Mouse (Mus musculus) spleen, postnatal 14 days (tissue): ENCODE measurements around the gene Slc41a3.
A peak's percentile ranks its signal among the peaks of the same experiment; 100 is the strongest.

Source experiments
- DNase-seq, 2 experiments: peaks; one replicate each; pipeline ENCODE4 v3.0.0; 2021 to 2022; ENCODE audit warnings: low spot score in 2 of 2

Gene Slc41a3

GRCm38 (mm10) chr6:90604533-90605297, at the start of gene Slc41a3:
Slc41a3 (plus strand) TSS chr6:90604725.
- DNase-seq = peak; percentile 78 to 84

- no peak for DNase-seq
These were observed 47.9 kb upstream of the Slc41a3 start for GRCm38 (mm10) chr6:90556534-90557058.

GRCm38 (mm10) chr6:90557077-90557476, 47.4 kb upstream of the Slc41a3 start:
- DNase-seq = no peak

- no peak for DNase-seq
These were observed 46.5 kb upstream of the Slc41a3 start for GRCm38 (mm10) chr6:90557829-90558693.

GRCm38 (mm10) chr6:90560390-90561058, 44.0 kb upstream of the Slc41a3 start:
- DNase-seq = no peak

- no peak for DNase-seq
These were observed 43.2 kb upstream of the Slc41a3 start for GRCm38 (mm10) chr6:90561234-90561781.

- DNase-seq = no peak
These were observed 40.3 kb upstream of the Slc41a3 start for GRCm38 (mm10) chr6:90564240-90564639.

- no peak for DNase-seq
These were observed 38.9 kb upstream of the Slc41a3 start for GRCm38 (mm10) chr6:90565357-90566215.

- no peak for DNase-seq
These were observed 37.0 kb upstream of the Slc41a3 start for GRCm38 (mm10) chr6:90567486-90567885.

GRCm38 (mm10) chr6:90567928-90568327, 36.6 kb upstream of the Slc41a3 start:
- no peak for DNase-seq

GRCm38 (mm10) chr6:90568721-90569120, 35.8 kb upstream of the Slc41a3 start:
- DNase-seq = no peak

GRCm38 (mm10) chr6:90569736-90570383, 34.7 kb upstream of the Slc41a3 start:
- no peak for DNase-seq

- DNase-seq = no peak
These were observed 34.1 kb upstream of the Slc41a3 start for GRCm38 (mm10) chr6:90570392-90570791.

- DNase-seq = peak; percentile 39 to 52
These were observed 29.2 kb upstream of the Slc41a3 start for GRCm38 (mm10) chr6:90575261-90575715.

GRCm38 (mm10) chr6:90578174-90578573, 26.4 kb upstream of the Slc41a3 start:
- no peak for DNase-seq

- DNase-seq = no peak
These were observed 22.2 kb upstream of the Slc41a3 start for GRCm38 (mm10) chr6:90582331-90582730.

- DNase-seq = no peak
These were observed 16.4 kb upstream of the Slc41a3 start for GRCm38 (mm10) chr6:90588113-90588512.

GRCm38 (mm10) chr6:90590707-90591106, 13.8 kb upstream of the Slc41a3 start:
- DNase-seq = no peak

- DNase-seq = no peak
These were observed 9.6 kb upstream of the Slc41a3 start for GRCm38 (mm10) chr6:90594972-90595371.

- DNase-seq = no peak
These were observed 7.5 kb upstream of the Slc41a3 start for GRCm38 (mm10) chr6:90597060-90597459.
